Mouse (Mus musculus): ENCODE data around the gene Spef1. TPM values are rescaled to one million over a fixed set of nuclear protein-coding genes. Genes with fewer than 3 reads are reported as not detected.

The Spef1 gene
- total and polyA plus RNA-seq, 2 experiments from 2014 or later = 9.7 to 26.2 TPM

DNA sequence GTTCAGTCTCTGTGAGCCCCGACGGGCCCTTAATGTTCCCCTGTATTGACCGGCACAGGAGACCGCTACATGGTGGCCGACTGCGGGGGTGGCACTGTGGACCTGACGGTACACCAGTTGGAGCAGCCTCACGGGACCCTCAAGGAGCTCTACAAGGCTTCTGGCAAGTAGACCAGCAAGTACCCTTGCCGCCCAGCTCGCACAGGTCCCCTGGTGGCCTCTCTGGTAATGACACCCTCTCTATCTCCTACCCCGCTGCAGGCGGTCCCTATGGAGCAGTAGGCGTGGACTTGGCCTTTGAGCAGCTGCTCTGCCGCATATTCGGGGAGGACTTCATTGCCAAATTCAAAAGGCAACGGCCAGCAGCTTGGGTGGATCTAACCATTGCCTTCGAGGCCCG is 44.5 kb downstream of the Spef1 start:
- no peaks in the 10 kb centered on the region for H3K4me1 ChIP-seq (ENCODE audit: insufficient read depth)
- H3K9me3 ChIP-seq (ENCODE audit: low read length) = no peaks in the 10 kb centered on the region
- ATAC-seq (peak; percentile 38; the same call in 1 of the 2 replicates), DNase-seq (peak; percentile 26)
- H3K36me3 ChIP-seq (ENCODE audit: insufficient read depth) = peaks cover 39% of the 10 kb centered on the region
- no peaks in the 10 kb centered on the region for H3K27me3 ChIP-seq (ENCODE audit: insufficient read depth, low read length)
- peak; percentile 67 for TF ChIP-seq CTCF (IDR thresholded peaks at IDR 0.05; ENCODE audit: low read depth)
- H3K4me2 ChIP-seq (ENCODE audit: low read depth) = no peak overlapping the region
- WGBS = 39% methylated on average over 18 of the region's 18 CpGs
- no peak overlapping the region for H3K4me3 ChIP-seq (ENCODE audit: low read depth, low read length)
- H3K9ac ChIP-seq = no peak overlapping the region
- H3K27ac ChIP-seq (ENCODE audit: low read depth, low read length) = no peak overlapping the region

DNA sequence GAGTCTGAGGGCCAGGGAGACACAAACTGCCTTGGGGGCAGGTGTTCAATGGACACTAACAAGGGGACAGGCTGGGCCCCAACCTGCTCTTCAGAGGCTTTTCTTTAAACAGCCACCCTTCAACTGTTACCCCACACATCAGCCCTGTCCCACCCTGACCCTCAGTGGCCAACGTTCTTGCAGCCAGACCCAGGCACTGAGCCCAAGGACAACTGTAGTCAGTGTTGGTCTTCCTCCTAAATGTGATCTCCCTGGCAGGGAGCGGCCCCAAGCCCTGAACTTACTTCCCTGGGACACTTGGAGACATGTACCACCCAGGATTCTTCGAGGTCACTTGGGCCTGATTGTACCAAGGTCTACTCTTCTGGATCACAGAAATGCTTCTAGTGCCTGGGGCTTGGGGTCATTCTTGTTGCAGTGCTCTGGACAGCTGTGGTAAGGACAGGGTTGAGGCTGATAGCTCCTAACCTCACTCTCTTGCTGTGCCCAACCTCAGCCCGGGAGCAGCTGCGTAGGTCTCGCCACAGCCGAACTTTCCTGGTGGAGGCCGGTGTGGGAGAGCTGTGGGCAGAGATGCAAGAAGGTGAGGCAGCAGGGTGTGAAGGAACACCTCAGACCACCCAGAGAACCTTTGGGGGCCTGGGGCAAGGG is 45.6 kb downstream of the Spef1 start:
- no peaks in the 10 kb centered on the region for H3K27me3 ChIP-seq (ENCODE audit: insufficient read depth, low read length)
- H3K36me3 ChIP-seq (ENCODE audit: insufficient read depth) = peaks cover 28% of the 10 kb centered on the region
- no peak overlapping the region for H3K27ac ChIP-seq (ENCODE audit: low read depth, low read length)
- DNase-seq = no peak
- 90% methylated on average over 8 of the region's 8 CpGs for WGBS
- no peak for ATAC-seq
- no peak overlapping the region for H3K4me3 ChIP-seq (ENCODE audit: low read depth, low read length)
- H3K4me2 ChIP-seq (ENCODE audit: low read depth) = no peak overlapping the region
- H3K4me1 ChIP-seq (ENCODE audit: insufficient read depth) = no peaks in the 10 kb centered on the region
- H3K9ac ChIP-seq = no peak overlapping the region
- H3K9me3 ChIP-seq (ENCODE audit: low read length) = no peaks in the 10 kb centered on the region
- no peak for TF ChIP-seq CTCF (IDR thresholded peaks at IDR 0.05; ENCODE audit: low read depth)

DNA sequence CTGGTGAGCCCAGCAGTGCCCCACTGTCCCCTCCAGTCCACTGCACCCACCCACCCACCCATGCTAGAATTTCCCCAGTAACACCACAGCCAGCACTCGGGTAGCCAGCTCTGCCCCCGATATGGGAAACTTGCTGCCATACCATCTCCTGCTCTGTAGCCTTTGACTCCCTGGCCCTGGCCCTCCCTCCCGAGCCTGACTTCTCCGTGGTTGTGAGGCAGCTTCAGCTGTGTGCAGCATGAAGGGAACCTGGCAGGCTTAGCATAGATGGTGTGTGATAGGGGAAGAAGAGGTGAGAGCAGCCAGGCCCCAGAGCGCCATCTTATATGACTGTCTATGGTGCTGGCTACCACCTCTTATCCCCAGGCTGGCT is 46.6 kb downstream of the Spef1 start:
- H3K4me1 ChIP-seq (ENCODE audit: insufficient read depth) = no peaks in the 10 kb centered on the region
- H3K27ac ChIP-seq (ENCODE audit: low read depth, low read length) = no peak overlapping the region
- no peaks in the 10 kb centered on the region for H3K9me3 ChIP-seq (ENCODE audit: low read length)
- WGBS = 80% methylated on average over 5 of the region's 5 CpGs
- no peak for TF ChIP-seq CTCF (IDR thresholded peaks at IDR 0.05; ENCODE audit: low read depth)
- no peak overlapping the region for H3K4me3 ChIP-seq (ENCODE audit: low read depth, low read length)
- no peak overlapping the region for H3K4me2 ChIP-seq (ENCODE audit: low read depth)
- H3K27me3 ChIP-seq (ENCODE audit: insufficient read depth, low read length) = no peaks in the 10 kb centered on the region
- H3K9ac ChIP-seq = no peak overlapping the region
- DNase-seq = no peak
- peaks cover 18% of the 10 kb centered on the region for H3K36me3 ChIP-seq (ENCODE audit: insufficient read depth)
- ATAC-seq = no peak

DNA sequence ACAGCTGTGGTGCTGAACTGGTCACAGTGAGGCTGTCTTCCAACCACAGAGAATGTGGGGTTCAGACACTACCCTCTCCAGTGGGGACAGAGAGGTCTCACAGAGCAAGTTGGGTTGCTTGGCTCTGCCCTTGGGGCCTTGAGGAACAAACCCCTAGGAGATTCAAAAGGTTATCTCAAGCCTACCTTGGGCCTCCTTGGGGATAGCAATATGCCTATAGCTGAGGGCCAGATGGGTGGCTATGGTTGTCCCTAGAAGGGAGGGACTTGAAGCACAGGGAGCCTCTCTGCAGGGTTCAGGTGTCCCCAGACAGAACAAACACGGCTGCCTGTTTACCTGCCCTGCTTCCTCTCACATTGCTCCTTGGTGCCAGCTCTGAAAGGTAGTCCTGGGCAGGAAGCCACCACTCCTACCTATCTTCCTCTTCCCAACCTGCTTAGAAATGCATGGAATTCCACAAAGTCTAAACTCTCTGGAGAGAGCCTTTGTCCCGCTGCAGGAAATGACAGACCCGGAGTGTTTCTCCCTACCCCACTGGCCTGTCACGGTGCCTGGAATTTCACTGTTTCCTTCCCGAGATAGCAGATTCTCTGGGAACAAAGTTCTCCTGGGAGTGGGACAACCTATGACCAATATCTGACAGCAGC is 47.1 kb downstream of the Spef1 start:
- ATAC-seq (no peak), DNase-seq (no peak)
- TF ChIP-seq CTCF (IDR thresholded peaks at IDR 0.05; ENCODE audit: low read depth) = no peak
- Histone ChIP-seq H3K9me3 (ENCODE audit: low read length) (no peaks in the 10 kb centered on the region), H3K27ac (ENCODE audit: low read depth, low read length) (no peak overlapping the region), H3K9ac (no peak overlapping the region), H3K4me1 (ENCODE audit: insufficient read depth) (no peaks in the 10 kb centered on the region), H3K4me2 (ENCODE audit: low read depth) (no peak overlapping the region), H3K36me3 (ENCODE audit: insufficient read depth) (peaks cover 15% of the 10 kb centered on the region), H3K27me3 (ENCODE audit: insufficient read depth, low read length) (no peaks in the 10 kb centered on the region), H3K4me3 (ENCODE audit: low read depth, low read length) (no peak overlapping the region)
- 75% methylated on average over 5 of the region's 5 CpGs for WGBS

DNA sequence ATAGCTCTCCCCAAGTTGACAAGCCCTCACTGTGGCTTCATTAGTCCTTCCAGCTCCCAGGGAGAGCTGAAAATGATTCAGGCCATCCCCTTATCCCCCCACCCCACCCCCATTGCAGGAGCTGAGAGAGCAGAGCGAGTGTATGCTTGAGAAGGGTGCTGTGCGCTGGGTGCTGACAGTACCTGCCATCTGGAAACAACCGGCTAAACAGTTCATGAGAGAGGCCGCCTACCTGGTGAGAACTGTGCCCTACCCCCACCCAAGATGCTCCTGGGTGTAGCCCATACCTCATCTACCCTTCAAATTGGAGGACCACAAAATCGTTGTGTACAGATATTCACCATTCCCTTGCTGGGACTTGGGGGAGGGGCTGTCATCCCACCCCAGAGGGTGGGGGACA is 47.8 kb downstream of the Spef1 start:
- 96% methylated on average over 5 of the region's 5 CpGs for WGBS
- H3K27ac ChIP-seq (ENCODE audit: low read depth, low read length) = no peak overlapping the region
- ATAC-seq (no peak), DNase-seq (no peak)
- peaks cover 8% of the 10 kb centered on the region for H3K36me3 ChIP-seq (ENCODE audit: insufficient read depth)
- H3K4me2 ChIP-seq (ENCODE audit: low read depth) = no peak overlapping the region
- H3K9me3 ChIP-seq (ENCODE audit: low read length) = no peaks in the 10 kb centered on the region
- H3K4me1 ChIP-seq (ENCODE audit: insufficient read depth) = no peaks in the 10 kb centered on the region
- no peak overlapping the region for H3K4me3 ChIP-seq (ENCODE audit: low read depth, low read length)
- H3K27me3 ChIP-seq (ENCODE audit: insufficient read depth, low read length) = no peaks in the 10 kb centered on the region
- H3K9ac ChIP-seq = no peak overlapping the region
- no peak for TF ChIP-seq CTCF (IDR thresholded peaks at IDR 0.05; ENCODE audit: low read depth)

DNA sequence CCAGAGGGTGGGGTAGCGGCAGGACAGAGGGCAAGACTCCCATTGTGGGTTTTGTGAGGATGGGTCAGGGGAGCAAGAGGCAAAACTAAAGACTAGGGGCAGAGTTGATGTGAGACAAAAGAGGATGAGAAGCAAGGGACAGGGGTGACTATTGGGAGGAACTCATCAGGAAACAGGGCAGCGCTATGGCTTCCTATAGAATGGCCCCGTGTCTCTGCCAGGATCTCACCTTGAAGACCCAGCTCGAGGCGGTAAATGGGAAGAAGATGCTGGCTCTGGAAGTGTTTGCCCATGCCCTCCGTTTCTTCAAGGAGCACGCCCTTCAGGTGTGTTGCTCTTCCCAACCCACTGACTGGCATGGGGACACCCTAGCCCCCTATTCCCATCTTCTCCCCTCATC is 48.3 kb downstream of the Spef1 start:
- DNase-seq (no peak), ATAC-seq (no peak)
- no peak for TF ChIP-seq CTCF (IDR thresholded peaks at IDR 0.05; ENCODE audit: low read depth)
- Histone ChIP-seq H3K27ac (ENCODE audit: low read depth, low read length) (no peak overlapping the region), H3K4me1 (ENCODE audit: insufficient read depth) (no peaks in the 10 kb centered on the region), H3K4me3 (ENCODE audit: low read depth, low read length) (no peak overlapping the region), H3K9me3 (ENCODE audit: low read length) (no peaks in the 10 kb centered on the region), H3K27me3 (ENCODE audit: insufficient read depth, low read length) (no peaks in the 10 kb centered on the region), H3K36me3 (ENCODE audit: insufficient read depth) (peaks cover 7% of the 10 kb centered on the region), H3K4me2 (ENCODE audit: low read depth) (no peak overlapping the region), H3K9ac (no peak overlapping the region)
- WGBS = 85% methylated on average over 7 of the region's 7 CpGs

DNA sequence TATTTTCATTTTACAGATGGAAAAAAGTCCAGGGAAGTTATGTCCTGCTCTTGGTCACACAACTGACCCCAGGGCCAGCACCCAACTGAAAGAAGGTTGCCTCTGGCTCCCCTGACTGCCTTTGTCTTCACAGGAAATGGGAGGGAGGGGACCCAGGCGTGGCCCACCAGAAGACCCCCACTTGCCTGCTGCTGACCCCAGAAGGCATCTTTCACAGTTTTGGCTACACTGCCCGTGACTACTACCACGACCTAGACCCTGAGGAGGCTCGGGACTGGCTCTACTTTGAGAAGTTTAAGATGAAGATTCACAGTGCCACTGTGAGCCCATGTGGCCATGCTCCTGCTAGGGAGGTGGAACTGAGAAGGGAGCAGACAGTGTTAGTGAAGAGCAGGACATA is 48.8 kb downstream of the Spef1 start:
- no peak for DNase-seq
- no peak for TF ChIP-seq CTCF (IDR thresholded peaks at IDR 0.05; ENCODE audit: low read depth)
- 83% methylated on average over 4 of the region's 4 CpGs for WGBS
- H3K36me3 ChIP-seq (ENCODE audit: insufficient read depth) = peaks cover 4% of the 10 kb centered on the region
- no peaks in the 10 kb centered on the region for H3K4me1 ChIP-seq (ENCODE audit: insufficient read depth)
- no peak overlapping the region for H3K9ac ChIP-seq
- H3K27me3 ChIP-seq (ENCODE audit: insufficient read depth, low read length) = no peaks in the 10 kb centered on the region
- no peak overlapping the region for H3K27ac ChIP-seq (ENCODE audit: low read depth, low read length)
- no peak overlapping the region for H3K4me3 ChIP-seq (ENCODE audit: low read depth, low read length)
- no peak overlapping the region for H3K4me2 ChIP-seq (ENCODE audit: low read depth)
- no peak for ATAC-seq
- no peaks in the 10 kb centered on the region for H3K9me3 ChIP-seq (ENCODE audit: low read length)
